Comparison of ENCODE assay signal across 24 mouse cellular contexts in genomic region chr13:35601560-35602135, GRCm38 (mm10). TPM values are rescaled to one million over a fixed set of nuclear protein-coding genes. Genes with fewer than 3 reads are reported as not detected.
A peak's percentile ranks its signal among the peaks of the same experiment; 100 is the strongest.
DNase-seq lines count a peak whose midpoint lies in the region; ATAC-seq lines count a peak whose summit lies in the region.
"Had no signal": no experiment of that assay in that cellular context is flagged by ENCODE, and none has a peak within 500 bp of the region (broad histone marks: within the 10 kb centered on the region; RNA-seq: fewer than 3 reads in every experiment).

No protein-coding gene starts in this region.

- ATAC-seq in kidney, embryonic 15.5 days (replicated peaks; ENCODE audit: low FRiP score): peak; percentile 46; the same call in 1 of the 2 replicates
- ATAC-seq in midbrain, embryonic 15.5 days (replicated peaks): no peak
- ATAC-seq: activated CD4-positive, CD25-positive, alpha-beta regulatory T cell, adult 4 months; CD4-positive, CD25-positive, alpha-beta regulatory T cell, adult 4 months; forebrain, embryonic 13.5 days; forebrain, embryonic 15.5 days; Patski had no signal

- H3K4me3 ChIP-seq in kidney, embryonic 15.5 days (replicated peaks): no peak overlapping the region
- no peak overlapping the region for H3K4me3 ChIP-seq in midbrain, embryonic 10.5 days
- no peak overlapping the region for H3K4me3 ChIP-seq in midbrain, embryonic 15.5 days
- H3K4me3 ChIP-seq: embryonic facial prominence, embryonic 10.5 days; embryonic facial prominence, embryonic 12.5 days; forebrain, embryonic 13.5 days; forebrain, embryonic 15.5 days had no signal

- WGBS in kidney, embryonic 15.5 days: 49% methylated on average over 2 of the region's 2 CpGs
- 81% methylated on average over 2 of the region's 2 CpGs for WGBS in midbrain, embryonic 10.5 days
- 97% methylated on average over 2 of the region's 2 CpGs for WGBS in midbrain, embryonic 15.5 days

- intact Hi-C loops in heart, postnatal 10 days (cut with DNase I): no loop called here

- no peaks in the 10 kb centered on the region for H3K27me3 ChIP-seq in kidney, embryonic 15.5 days
- H3K27me3 ChIP-seq in midbrain, embryonic 10.5 days (ENCODE audit: low read depth, poor library complexity, severe bottlenecking): no peaks in the 10 kb centered on the region
- H3K27me3 ChIP-seq in midbrain, embryonic 15.5 days (replicated peaks): no peaks in the 10 kb centered on the region
- H3K27me3 ChIP-seq: CH12.LX; embryonic facial prominence, embryonic 12.5 days; forebrain, embryonic 13.5 days; forebrain, embryonic 15.5 days; Patski had no signal

- no peak overlapping the region for H3K27ac ChIP-seq in kidney, embryonic 15.5 days
- H3K27ac ChIP-seq in midbrain, embryonic 10.5 days (replicated peaks): no peak overlapping the region
- H3K27ac ChIP-seq in midbrain, embryonic 15.5 days: no peak overlapping the region
- H3K27ac ChIP-seq: embryonic facial prominence, embryonic 10.5 days; embryonic facial prominence, embryonic 12.5 days; forebrain, embryonic 13.5 days; forebrain, embryonic 15.5 days had no signal

- no peak overlapping the region for H3K4me2 ChIP-seq in kidney, embryonic 15.5 days
- H3K4me2 ChIP-seq in midbrain, embryonic 15.5 days: no peak overlapping the region
- H3K4me2 ChIP-seq: embryonic facial prominence, embryonic 12.5 days; forebrain, embryonic 13.5 days; forebrain, embryonic 15.5 days had no signal

- no peaks in the 10 kb centered on the region for H3K4me1 ChIP-seq in kidney, embryonic 15.5 days
- H3K4me1 ChIP-seq in midbrain, embryonic 10.5 days: no peaks in the 10 kb centered on the region
- H3K4me1 ChIP-seq in midbrain, embryonic 15.5 days: no peaks in the 10 kb centered on the region
- H3K4me1 ChIP-seq: embryonic facial prominence, embryonic 10.5 days; embryonic facial prominence, embryonic 12.5 days; forebrain, embryonic 13.5 days; forebrain, embryonic 15.5 days had no signal

- no peak overlapping the region for H3K9ac ChIP-seq in kidney, embryonic 15.5 days
- no peak overlapping the region for H3K9ac ChIP-seq in midbrain, embryonic 15.5 days
- H3K9ac ChIP-seq: embryonic facial prominence, embryonic 12.5 days; forebrain, embryonic 13.5 days; forebrain, embryonic 15.5 days had no signal

- H3K36me3 ChIP-seq in kidney, embryonic 15.5 days: no peaks in the 10 kb centered on the region
- H3K36me3 ChIP-seq in midbrain, embryonic 10.5 days: no peaks in the 10 kb centered on the region
- no peaks in the 10 kb centered on the region for H3K36me3 ChIP-seq in midbrain, embryonic 15.5 days (replicated peaks)
- H3K36me3 ChIP-seq: embryonic facial prominence, embryonic 10.5 days; embryonic facial prominence, embryonic 12.5 days; forebrain, embryonic 15.5 days; G1E had no signal

- H3K9me3 ChIP-seq in kidney, embryonic 15.5 days (replicated peaks): no peaks in the 10 kb centered on the region
- no peaks in the 10 kb centered on the region for H3K9me3 ChIP-seq in midbrain, embryonic 10.5 days (replicated peaks)
- no peaks in the 10 kb centered on the region for H3K9me3 ChIP-seq in midbrain, embryonic 15.5 days
- H3K9me3 ChIP-seq: embryonic facial prominence, embryonic 10.5 days; embryonic facial prominence, embryonic 12.5 days; forebrain, embryonic 13.5 days; forebrain, embryonic 15.5 days had no signal

- peak; percentile 62 for DNase-seq in heart, adult 11 months
- no peak for DNase-seq in heart, postnatal 10 days
- no peak for DNase-seq in kidney, postnatal 4 days
- peak; percentile 4 for DNase-seq in midbrain, embryonic 10.5 days (ENCODE audit: low spot score)
- DNase-seq: adrenal gland, adult 8-10 months; adrenal gland, postnatal 14 days; adrenal gland, postnatal 36 days; B cell, adult 2 months; cerebellum, adult 11-12 months; cerebellum, adult 2 months; cerebellum, adult 9-10 months; cerebellum, postnatal 10 days; cerebellum, postnatal 25 days had no signal

RNA-seq across cellular contexts. Expression of gene Cdyl, which starts 58.0 kb away (rescaled TPM):
- 10 to 100 TPM; 15.3 to 15.7 TPM for total RNA-seq in heart, postnatal 10 days (2021)
- 13.0 and 13.1 TPM in 2 replicates for polyA plus RNA-seq in kidney, embryonic 15.5 days (2015; fragmentation: Nextera tagmentation; extraction: Ambion mirVana)
- polyA plus RNA-seq in midbrain, embryonic 10.5 days (2016; fragmentation: Nextera tagmentation; extraction: Ambion mirVana): 11.6 and 11.9 TPM in 2 replicates
- polyA plus RNA-seq in midbrain, embryonic 15.5 days (2015; fragmentation: Nextera tagmentation; extraction: Ambion mirVana): 3.7 and 4.1 TPM in 2 replicates

Comparison
In these comparisons a context has a peak if more than half of its experiments do, and no peak if none do; other contexts are left out.
1. DNase-seq: peak in heart, adult 11 months (single experiment) and midbrain, embryonic 10.5 days (single experiment); none in heart, postnatal 10 days (0 of 2) and kidney, postnatal 4 days (0 of 2).